13 mouse cellular contexts compared by ENCODE assay signal in the genomic region with DNA sequence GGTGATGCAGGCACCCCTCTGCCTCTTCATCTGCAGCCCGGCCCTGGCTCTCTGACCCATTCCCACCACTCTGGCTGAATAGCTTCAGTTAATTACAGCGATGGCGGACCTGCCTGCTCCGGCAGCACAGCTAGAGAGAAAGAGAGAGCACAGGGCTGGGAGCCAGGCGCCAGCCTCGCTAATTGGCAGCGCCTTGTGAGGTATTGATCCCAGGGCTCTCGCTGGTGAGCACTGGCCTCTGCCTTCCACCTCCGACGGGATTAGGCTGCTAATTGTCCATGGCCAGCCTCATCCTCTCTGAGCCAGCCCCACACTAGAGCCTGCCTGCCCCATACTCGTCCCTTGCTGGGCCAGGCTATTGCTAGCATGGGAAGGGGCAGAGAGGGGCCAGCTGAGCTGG. TPM values are rescaled to one million over a fixed set of nuclear protein-coding genes. Genes with fewer than 3 reads are reported as not detected.
DNase-seq lines count a peak whose midpoint lies in the region; ATAC-seq lines count a peak whose summit lies in the region.
"Had no signal": no experiment of that assay in that cellular context is flagged by ENCODE, and none has a peak within 500 bp of the region (broad histone marks: within the 10 kb centered on the region; RNA-seq: fewer than 3 reads in every experiment).

No protein-coding gene starts in this region.

- peak overlapping the region; percentile 35; the same call in 1 of the 2 replicates for H3K9ac ChIP-seq in forebrain, embryonic 13.5 days
- H3K9ac ChIP-seq in limb, embryonic 12.5 days (replicated peaks) = 0 out of 2 replicates have a peak overlapping the region, but pooled peaks have one; percentile 19

- H3K4me1 ChIP-seq in megakaryocyte, embryonic 14.5 days = peaks cover 100% of the 10 kb centered on the region
- peaks cover 100% of the 10 kb centered on the region for H3K4me1 ChIP-seq in forebrain, embryonic 13.5 days
- H3K4me1 ChIP-seq in limb, embryonic 12.5 days (replicated peaks) = peaks cover 92% of the 10 kb centered on the region

- 4% methylated on average over 11 of the region's 11 CpGs for WGBS in forebrain, embryonic 13.5 days
- 12% methylated on average over 11 of the region's 11 CpGs for WGBS in limb, embryonic 12.5 days

- H3K4me2 ChIP-seq in forebrain, embryonic 13.5 days = peak overlapping the region; percentile 33
- H3K4me2 ChIP-seq in limb, embryonic 12.5 days = 0 out of 2 replicates have a peak overlapping the region, but pooled peaks have one; percentile 4

- H3K9me3 ChIP-seq in megakaryocyte, embryonic 14.5 days = no peaks in the 10 kb centered on the region
- no peaks in the 10 kb centered on the region for H3K9me3 ChIP-seq in forebrain, embryonic 13.5 days (replicated peaks)
- no peaks in the 10 kb centered on the region for H3K9me3 ChIP-seq in limb, embryonic 12.5 days

- no peak for DNase-seq in urinary bladder, postnatal 25 days (ENCODE audit: low spot score)
- DNase-seq in kidney, adult 18-20 months = no peak
- DNase-seq: adrenal gland, adult 2 months; gastrocnemius, postnatal 10 days; layer of hippocampus, adult 9-11 months; lung, adult 18-20 months; spleen, adult 18-20 months had no signal

- H3K36me3 ChIP-seq in megakaryocyte, embryonic 14.5 days (replicated peaks; ENCODE audit: low read length) = peaks cover 100% of the 10 kb centered on the region
- H3K36me3 ChIP-seq in forebrain, embryonic 13.5 days (ENCODE audit: poor library complexity, severe bottlenecking) = peaks cover 10% of the 10 kb centered on the region
- peaks cover 12% of the 10 kb centered on the region; the same call in 1 of the 2 replicates for H3K36me3 ChIP-seq in limb, embryonic 12.5 days

- peak overlapping the region; percentile 90 for H3K27ac ChIP-seq in forebrain, embryonic 13.5 days
- H3K27ac ChIP-seq in limb, embryonic 12.5 days = peak overlapping the region; percentile 53; the same call in 1 of the 2 replicates

- no peaks in the 10 kb centered on the region for H3K27me3 ChIP-seq in megakaryocyte, embryonic 14.5 days (replicated peaks)
- no peaks in the 10 kb centered on the region for H3K27me3 ChIP-seq in forebrain, embryonic 13.5 days
- 0 out of 2 replicates have a peak, but pooled peaks cover 5% of the 10 kb centered on the region for H3K27me3 ChIP-seq in limb, embryonic 12.5 days

- peak overlapping the region; percentile 9 for H3K4me3 ChIP-seq in megakaryocyte, embryonic 14.5 days (replicated peaks)
- H3K4me3 ChIP-seq in forebrain, embryonic 13.5 days = no peak overlapping the region
- no peak overlapping the region for H3K4me3 ChIP-seq in limb, embryonic 12.5 days (replicated peaks)
- H3K4me3 ChIP-seq: myocyte had no signal

- no peak for ATAC-seq in megakaryocyte, adult 5-6 weeks (ENCODE audit: poor library complexity, severe bottlenecking)
- peak; percentile 54 for ATAC-seq in forebrain, embryonic 13.5 days
- no peak for ATAC-seq in limb, embryonic 12.5 days (ENCODE audit: insufficient number of reproducible peaks, insufficient read depth, low FRiP score, low TSS enrichment, low read depth)
- no peak for ATAC-seq in CD4-positive, CD25-positive, alpha-beta regulatory T cell, adult 4 months

RNA-seq across cellular contexts. Expression of a gene that starts 29.4 kb away (rescaled TPM):
- polyA plus RNA-seq in megakaryocyte, embryonic 14.5 days (2012; ENCODE audit: insufficient read depth, low replicate concordance) = 8.3 and 35.4 TPM in 2 replicates
- 28.3 and 31.8 TPM in 2 replicates for total RNA-seq in megakaryocyte, adult 5-6 weeks (2015)
- total RNA-seq in megakaryocyte, adult 5-6 weeks (2017) = 23.2 and 28.9 TPM in 2 replicates
- polyA plus RNA-seq in forebrain, embryonic 13.5 days (2015; fragmentation: Nextera tagmentation; extraction: Ambion mirVana) = 66.9 and 79.8 TPM in 2 replicates
- 111 and 113 TPM in 2 replicates for polyA plus RNA-seq in limb, embryonic 12.5 days (2016; fragmentation: Nextera tagmentation; extraction: Ambion mirVana)
- 10 to 100 TPM; 14.6 to 20.6 TPM for polyA plus RNA-seq in CD4-positive, CD25-positive, alpha-beta regulatory T cell, adult 4 months (2017; shearing (Covaris generic))
